Mouse (Mus musculus) lung, adult 2 months (tissue): ENCODE measurements around the gene Emsy.

Experiments
- CTCF ChIP-seq: fragments of 200-500 bp; IDR thresholded peaks from 2 replicates; pipeline ENCODE4 v1.5.1; 2011; ENCODE audit warnings: mild to moderate bottlenecking, low read length, control low read depth; ENCODE audit not compliant: insufficient read depth
- POLR2A ChIP-seq: fragments of 200-500 bp; IDR thresholded peaks from 2 replicates; pipeline ENCODE4 v1.6.1; 2011; ENCODE audit warnings: low read depth, mild to moderate bottlenecking, control low read depth, low read length, borderline replicate concordance; ENCODE audit errors: extremely low read depth

GRCm38 (mm10) chr7:98690831-98691230 is 34.2 kb upstream of the Emsy start:
- TF ChIP-seq CTCF (no peak), POLR2A (no peak)
